Mouse (Mus musculus) C2C12 (cell line): ENCODE data around the gene Hist2h3c1. TPM values are rescaled to one million over a fixed set of nuclear protein-coding genes. Genes with fewer than 3 reads are reported as not detected.
"Not testable (repeated sequence)": the region's sequence is repeated elsewhere in the genome, so short reads cannot be mapped to it uniquely, and the experiment has no call there.

Experiments
- H3K27me3 ChIP-seq: one replicate; pipeline ENCODE4 v1.6.1; 2011; ENCODE audit not compliant: control insufficient read depth, insufficient read depth, insufficient read length
- H3K36me3 ChIP-seq: one replicate; pipeline ENCODE4 v1.6.1; 2011; ENCODE audit not compliant: control insufficient read depth, insufficient read depth
- H3K4me3 ChIP-seq: one replicate; pipeline ENCODE4 v1.5.1; 2011; ENCODE audit warnings: mild to moderate bottlenecking, control low read depth; ENCODE audit not compliant: poor library complexity, insufficient read depth, severe bottlenecking
- H3K79me2 ChIP-seq: one replicate; pipeline ENCODE4 v1.6.1; 2011; ENCODE audit not compliant: control insufficient read depth, insufficient read depth
- H3K79me3 ChIP-seq: one replicate; pipeline ENCODE4 v1.6.1; 2011; ENCODE audit warnings: low read depth, control low read depth
- H3ac ChIP-seq: one replicate; pipeline ENCODE3; 2011; ENCODE audit warnings: low read depth; ENCODE audit not compliant: control insufficient read depth, insufficient read length
- CEBPB ChIP-seq: IDR thresholded peaks from one replicate; pipeline ENCODE4 v1.6.1; 2011; ENCODE audit warnings: low read depth, mild to moderate bottlenecking, control low read depth, moderate library complexity
- CTCF ChIP-seq: IDR thresholded peaks from one replicate; pipeline ENCODE4 v1.5.1; 2011; ENCODE audit not compliant: control insufficient read depth, insufficient read depth, insufficient read length
- FOSL1 ChIP-seq: IDR thresholded peaks from one replicate; pipeline ENCODE4 v1.8.0; 2011; ENCODE audit warnings: mild to moderate bottlenecking, low read length; ENCODE audit not compliant: poor library complexity, insufficient read depth, severe bottlenecking
- MAX ChIP-seq: IDR thresholded peaks from one replicate; pipeline ENCODE4 v1.6.1; 2011; ENCODE audit warnings: mild to moderate bottlenecking, control low read depth
- MYOD1 ChIP-seq: IDR thresholded peaks from one replicate; pipeline ENCODE4 v1.6.1; 2011; ENCODE audit warnings: low read depth; ENCODE audit not compliant: control insufficient read depth, insufficient read length
- MYOG ChIP-seq: IDR thresholded peaks from one replicate; pipeline ENCODE4 v1.6.1; 2011; ENCODE audit not compliant: control insufficient read depth, insufficient read length; ENCODE audit errors: extremely low read depth
- USF1 ChIP-seq: IDR thresholded peaks from one replicate; pipeline ENCODE4 v1.6.1; 2011; ENCODE audit warnings: low read depth, mild to moderate bottlenecking, control low read depth, moderate library complexity
- polyA plus RNA-seq: library from polyadenylated mRNA; unstranded; fragments of >200 nt; fragmentation: generic; extraction: Trizol; gene quantifications from one replicate; pipeline ENCODE4 v1.2.1, GENCODE M21; 2012; ENCODE audit warnings: missing spikeins

Hist2h3c1 gene
- polyA plus RNA-seq, 1 experiment: 0.32 TPM

DNA sequence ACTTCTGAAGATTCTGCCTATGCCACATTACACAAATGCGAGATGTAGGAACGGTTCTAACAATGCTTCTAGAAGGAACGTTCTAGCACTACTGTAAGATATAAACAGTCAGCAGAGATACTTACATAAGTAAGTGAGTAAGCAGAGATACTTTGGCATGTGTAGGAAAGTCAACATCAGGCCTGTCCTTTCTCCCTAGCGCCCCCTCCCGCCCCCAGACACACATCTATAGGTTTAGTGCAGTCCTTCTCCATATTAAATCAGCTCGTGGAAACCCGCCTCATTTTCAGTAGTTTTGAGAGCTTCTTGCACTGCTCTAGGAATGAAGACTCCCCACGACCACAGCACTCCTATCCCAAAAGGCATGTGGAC is 30.9 kb downstream of the Hist2h3c1 start:
- TF ChIP-seq MYOD1 (no peak), FOSL1 (no peak), MYOG (no peak), MAX (no peak), USF1 (no peak), CEBPB (no peak), CTCF (no peak)
- Histone ChIP-seq H3K4me3 (no peak overlapping the region), H3K27me3 (no peaks in the 10 kb centered on the region)

DNA sequence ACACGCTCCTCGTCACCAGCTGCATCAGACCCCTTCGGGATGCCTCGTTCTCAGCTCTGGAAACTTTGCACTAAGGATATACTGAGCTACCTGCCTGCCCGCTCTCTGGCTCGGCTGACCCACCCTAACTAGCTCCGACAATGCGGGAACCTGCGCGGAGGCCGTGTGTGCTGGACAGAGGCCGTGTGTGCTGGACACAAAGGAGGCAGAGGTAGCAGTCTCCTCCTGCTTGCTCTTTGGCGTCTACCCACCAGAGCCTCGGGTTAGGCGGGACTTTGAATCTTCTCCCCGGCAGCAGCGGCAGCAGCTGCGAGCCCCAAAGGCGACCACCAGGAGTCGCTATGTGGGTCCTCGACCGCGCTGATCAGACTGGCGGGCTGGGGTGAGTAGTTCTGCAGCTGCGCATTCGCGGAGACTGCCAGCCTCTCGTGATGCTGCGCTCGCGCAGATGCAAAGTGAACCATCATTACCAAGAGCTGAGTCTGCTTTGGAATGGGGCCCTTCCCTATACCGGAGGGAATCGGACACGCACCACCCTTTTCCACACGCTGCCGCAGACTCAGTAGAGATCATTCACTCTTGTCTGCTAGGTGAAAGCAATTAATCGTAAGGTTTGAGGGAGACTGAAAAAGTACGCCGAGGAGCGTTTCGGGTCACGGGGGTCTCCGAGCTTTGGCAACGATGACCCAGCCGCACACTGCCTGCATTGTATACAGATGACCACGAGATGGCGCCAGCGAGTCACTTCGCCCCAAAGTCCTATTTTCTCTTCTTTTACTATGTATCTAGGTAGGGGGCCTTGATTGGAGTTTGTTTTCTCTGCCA is 31.5 kb downstream of the Hist2h3c1 start:
- H3ac ChIP-seq: peak overlapping the region; percentile 55
- H3K4me3 ChIP-seq: no peak overlapping the region
- H3K36me3 ChIP-seq: no peaks in the 10 kb centered on the region
- H3K79me3 ChIP-seq: no peaks in the 10 kb centered on the region
- TF ChIP-seq CTCF: peak; percentile 85
- peak; percentile 77 for TF ChIP-seq MAX
- no peak for TF ChIP-seq MYOG
- H3K27me3 ChIP-seq: no peaks in the 10 kb centered on the region
- peaks cover 6% of the 10 kb centered on the region for H3K79me2 ChIP-seq

More for the DNA sequence above, 30.9 kb downstream of the Hist2h3c1 start:
- Histone ChIP-seq H3K36me3 (no peaks in the 10 kb centered on the region), H3ac (peak overlapping the region; percentile 55), H3K79me3 (no peaks in the 10 kb centered on the region), H3K79me2 (peaks cover 6% of the 10 kb centered on the region)

DNA sequence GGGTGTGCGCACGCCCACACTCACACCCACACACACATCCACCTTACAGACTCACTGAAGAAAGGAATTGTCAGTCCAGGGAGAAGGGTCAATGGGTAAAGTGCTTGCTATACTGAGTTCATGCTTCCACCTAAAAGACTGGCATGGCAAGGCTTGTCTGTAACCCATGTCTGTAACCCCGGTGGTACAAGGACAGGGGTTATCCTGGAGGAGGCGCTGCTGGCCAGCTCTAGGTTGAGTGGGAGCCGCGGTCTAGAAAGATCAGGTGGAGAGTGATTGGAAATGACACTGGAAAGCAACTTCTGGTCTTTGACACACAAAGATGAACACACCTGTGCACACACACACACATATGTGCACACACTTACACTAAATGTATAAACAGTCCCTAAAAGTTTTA is 34.2 kb downstream of the Hist2h3c1 start:
- no peaks in the 10 kb centered on the region for H3K79me3 ChIP-seq
- no peaks in the 10 kb centered on the region for H3K36me3 ChIP-seq
- H3K4me3 ChIP-seq: no peak overlapping the region
- no peaks in the 10 kb centered on the region for H3K27me3 ChIP-seq
- TF ChIP-seq MAX (no peak), FOSL1 (no peak), MYOG (no peak), CEBPB (no peak), CTCF (no peak), USF1 (no peak), MYOD1 (no peak)
- H3ac ChIP-seq: no peak overlapping the region
- H3K79me2 ChIP-seq: no peaks in the 10 kb centered on the region

DNA sequence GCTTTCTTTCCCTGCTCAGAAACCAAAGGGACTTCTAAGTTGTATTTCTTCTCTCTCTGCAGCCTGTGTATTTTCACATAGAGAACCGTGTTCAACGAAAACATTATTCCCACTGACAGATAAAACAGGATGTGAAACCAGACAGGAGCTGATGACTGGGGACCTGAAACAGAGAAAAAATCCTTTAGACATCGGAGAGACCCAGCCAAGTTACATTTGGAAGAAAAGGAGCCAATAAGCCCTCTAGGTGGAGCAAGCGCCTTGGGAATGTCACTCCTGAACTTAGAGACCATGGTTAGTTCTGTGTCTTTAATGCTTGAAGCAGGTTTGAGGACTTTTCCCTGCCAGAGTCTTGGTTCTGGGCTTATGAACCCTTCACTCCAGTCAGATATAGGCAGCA is 38.0 kb downstream of the Hist2h3c1 start:
- Histone ChIP-seq H3K79me3 (no peaks in the 10 kb centered on the region), H3K4me3 (no peak overlapping the region), H3ac (no peak overlapping the region), H3K27me3 (no peaks in the 10 kb centered on the region), H3K36me3 (no peaks in the 10 kb centered on the region), H3K79me2 (no peaks in the 10 kb centered on the region)
- TF ChIP-seq CTCF (peak; percentile 5), MYOG (no peak)

DNA sequence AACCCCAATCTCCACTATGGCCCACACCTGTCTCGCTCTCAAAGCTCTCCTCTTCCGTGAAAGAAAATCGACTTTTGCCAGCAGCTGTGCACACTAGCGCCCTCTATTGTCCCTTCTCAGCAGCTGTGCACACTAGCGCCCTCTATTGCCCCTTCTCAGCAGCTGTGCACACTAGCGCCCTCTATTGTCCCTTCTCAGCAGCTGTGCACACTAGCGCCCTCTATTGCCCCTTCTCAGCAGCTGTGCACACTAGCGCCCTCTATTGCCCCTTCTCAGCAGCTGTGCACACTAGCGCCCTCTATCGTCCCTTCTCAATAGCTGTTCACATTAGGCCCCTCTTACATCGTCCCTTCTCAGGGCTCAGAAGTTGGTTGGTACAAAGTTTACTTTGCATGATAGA is 40.8 kb downstream of the Hist2h3c1 start:
- peak; percentile 75 for TF ChIP-seq CTCF
- not testable (repeated sequence) for H3K79me3 ChIP-seq, H3K27me3 ChIP-seq, H3K79me2 ChIP-seq, H3ac ChIP-seq, H3K36me3 ChIP-seq, H3K4me3 ChIP-seq

DNA sequence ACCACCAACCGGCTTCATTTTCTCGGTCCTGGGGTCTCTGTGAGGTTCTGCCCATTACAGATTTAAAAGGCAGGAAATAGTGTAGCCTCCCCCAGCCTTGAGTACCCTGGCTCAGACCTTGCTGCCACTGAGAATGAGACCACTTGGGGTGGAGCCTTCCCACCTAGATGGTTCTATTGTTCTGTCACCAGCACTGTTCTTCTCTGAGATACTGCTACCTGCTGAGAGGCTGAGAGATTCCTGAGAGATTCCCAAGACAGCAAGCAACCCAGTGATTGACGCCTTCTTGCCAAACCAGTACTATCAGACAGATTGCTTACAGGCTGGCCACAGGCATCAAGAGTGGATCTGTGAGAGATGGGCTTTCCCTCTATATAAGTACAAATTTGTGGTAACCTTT is 42.7 kb downstream of the Hist2h3c1 start:
- Histone ChIP-seq H3K4me3 (no peak overlapping the region), H3ac (no peak overlapping the region), H3K27me3 (peaks cover 8% of the 10 kb centered on the region), H3K36me3 (no peaks in the 10 kb centered on the region), H3K79me3 (no peaks in the 10 kb centered on the region), H3K79me2 (no peaks in the 10 kb centered on the region)
- TF ChIP-seq MYOG (no peak), MAX (no peak), CEBPB (no peak), FOSL1 (no peak), USF1 (no peak), MYOD1 (no peak), CTCF (no peak)

DNA sequence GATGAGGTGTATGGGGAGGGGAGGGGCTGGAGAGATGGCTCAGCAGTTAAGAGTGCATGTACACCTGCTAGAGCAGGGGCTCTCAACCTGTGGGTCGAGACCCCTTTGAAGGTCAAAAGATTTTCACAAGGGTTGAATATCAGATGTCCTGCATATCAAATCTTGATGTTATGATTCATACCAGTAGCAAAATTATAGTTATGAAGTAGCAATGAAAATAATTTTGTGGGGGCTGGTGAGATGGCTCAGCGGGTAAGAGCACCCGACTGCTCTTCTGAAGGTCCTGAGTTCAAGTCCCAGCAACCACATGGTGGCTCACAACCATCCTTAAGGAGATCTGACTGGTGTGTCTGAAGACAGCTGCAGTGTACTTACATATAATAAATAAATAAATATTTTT is 44.2 kb downstream of the Hist2h3c1 start:
- not testable (repeated sequence) for H3ac ChIP-seq, H3K4me3 ChIP-seq, H3K79me3 ChIP-seq, H3K36me3 ChIP-seq, H3K27me3 ChIP-seq, H3K79me2 ChIP-seq
